Mouse (Mus musculus) heart, adult 2 months (tissue): ENCODE data around the gene Lrrfip1. TPM values are rescaled to one million over a fixed set of nuclear protein-coding genes. Genes with fewer than 3 reads are reported as not detected.
A peak's percentile ranks its signal among the peaks of the same experiment; 100 is the strongest.

Experiments used
- DNase-seq, 2 experiments: peaks; one replicate each; pipeline ENCODE4 v3.0.0; 2021
- H3K27ac ChIP-seq: fragments of 200-600 bp; 2 replicates; pipeline ENCODE4 v1.8.1; 2022
- H3K27me3 ChIP-seq: fragments of 200-500 bp; 2 replicates; pipeline ENCODE4 v1.6.1; 2012; ENCODE audit warnings: mild to moderate bottlenecking, low read length, inconsistent platforms, mixed read lengths; ENCODE audit not compliant: control insufficient read depth, insufficient read depth
- H3K36me3 ChIP-seq: fragments of 200-500 bp; 2 replicates; pipeline ENCODE4 v1.6.1; 2012; ENCODE audit warnings: low read length, inconsistent platforms; ENCODE audit not compliant: control insufficient read depth, insufficient read depth
- H3K4me1 ChIP-seq: fragments of 200-500 bp; 2 replicates; pipeline ENCODE4 v1.6.1; 2011; ENCODE audit warnings: low read length; ENCODE audit not compliant: control insufficient read depth, insufficient read depth
- H3K4me3 ChIP-seq: fragments of 200-600 bp; 2 replicates; pipeline ENCODE4 v1.8.1; 2022
- H3K79me2 ChIP-seq: fragments of 200-500 bp; replicated peaks from 2 replicates; pipeline ENCODE4 v1.6.1; 2012; ENCODE audit warnings: mild to moderate bottlenecking, inconsistent platforms, low read length, moderate library complexity, mixed read lengths; ENCODE audit not compliant: control insufficient read depth, insufficient read depth
- H3K9ac ChIP-seq: fragments of 200-500 bp; 2 replicates; pipeline ENCODE4 v1.6.1; 2012; ENCODE audit warnings: low read depth, mild to moderate bottlenecking, control low read depth, inconsistent platforms, low read length, mixed read lengths
- CTCF ChIP-seq: fragments of 200-600 bp; IDR thresholded peaks from 2 replicates; pipeline ENCODE4 v1.8.1; 2022; ENCODE audit warnings: antibody characterized with exemption, mild to moderate bottlenecking, moderate library complexity
- EP300 ChIP-seq: fragments of 200-500 bp; IDR thresholded peaks from 2 replicates; pipeline ENCODE4 v1.6.1; 2011; ENCODE audit warnings: low read depth, low read length, control low read depth; ENCODE audit not compliant: insufficient read depth
- POLR2A ChIP-seq: fragments of 200-500 bp; IDR thresholded peaks from 2 replicates; pipeline ENCODE4 v1.6.1; 2011; ENCODE audit warnings: mild to moderate bottlenecking, low read depth, low read length, control low read depth; ENCODE audit not compliant: insufficient read depth
- WGBS: fragments of 180-500 bp; shearing (Covaris S2); methylation state at CpG from one replicate; pipeline ENCODE4 v1.1.7; 2018; 5-methylcytosine and 5-hydroxymethylcytosine counted together
- intact Hi-C: fragments of 180-260 bp; cut with DNase I; formaldehyde crosslinking; loops from one replicate; pipeline ENCODE4 v1.15.1; 2025
- polyA plus RNA-seq: library from polyadenylated mRNA; depleted of rRNA; stranded (reverse); fragments of >200 nt; gene quantifications from 2 replicates; pipeline ENCODE4 v1.2.3, GENCODE M21; 2012
- total RNA-seq, 2 experiments: library from RNA; stranded (reverse); gene quantifications; 2 replicates each; pipeline ENCODE4 v1.2.3; 2021

Lrrfip1 gene
- total and polyA plus RNA-seq, 3 experiments: 32.9 to 75.5 (median 63.5) TPM

DNA sequence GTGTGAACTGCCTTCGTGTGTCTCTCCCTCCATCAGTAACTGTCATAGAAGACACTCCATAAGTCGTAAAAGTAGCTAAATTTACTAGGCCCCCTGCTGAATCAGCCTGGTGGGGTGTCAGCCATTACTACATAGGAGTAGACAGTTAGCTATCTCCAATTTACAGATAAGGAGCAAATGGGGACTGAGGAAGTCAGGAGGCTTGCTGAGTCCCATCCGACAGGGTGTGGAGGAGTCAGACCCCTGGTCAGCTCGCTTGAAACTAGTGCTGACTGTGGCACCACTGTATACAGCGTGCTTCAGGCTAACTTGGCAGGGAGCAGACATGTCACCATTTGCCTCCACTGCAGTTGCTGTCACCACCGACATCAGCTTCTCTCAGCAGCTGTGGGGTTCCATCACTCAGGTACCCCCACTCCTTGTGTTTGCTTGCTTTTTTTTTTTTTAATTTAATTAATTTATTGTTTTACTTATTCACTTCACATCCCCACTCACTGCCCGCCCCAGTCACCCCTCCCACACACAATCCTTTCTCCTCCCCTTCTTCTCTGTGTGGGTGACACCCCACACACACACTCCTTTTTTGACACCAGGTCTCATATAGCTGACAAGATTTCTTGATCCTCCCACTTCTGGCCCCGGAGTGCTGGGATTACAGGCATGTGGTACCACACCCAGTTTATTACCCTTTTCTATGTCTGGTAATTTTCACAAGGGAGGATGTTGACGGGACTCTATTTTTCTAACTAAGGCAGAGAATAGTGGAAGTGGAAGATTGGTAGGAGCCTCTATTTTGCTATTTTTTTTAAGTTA, 61.5 kb downstream of the Lrrfip1 start:
- H3K4me3 ChIP-seq: no peak overlapping the region
- H3K27ac ChIP-seq: peak overlapping the region; percentile 60

GRCm38 (mm10) chr1:91061105-91061504, 62.6 kb downstream of the Lrrfip1 start:
- Histone ChIP-seq H3K27ac (peak overlapping the region; percentile 60), H3K79me2 (peaks cover 3% of the 10 kb centered on the region), H3K9ac (no peak overlapping the region), H3K4me1 (peaks cover 64% of the 10 kb centered on the region), H3K4me3 (no peak overlapping the region), H3K36me3 (peaks cover 20% of the 10 kb centered on the region), H3K27me3 (no peaks in the 10 kb centered on the region)
- 32% methylated on average over 4 of the region's 4 CpGs for WGBS
- intact Hi-C loops: loop anchor here (5.0 kb wide), 1 partner anchor 36 kb away; no protein-coding TSS in a partner anchor
- no peak for TF ChIP-seq CTCF
- TF ChIP-seq POLR2A: no peak
- TF ChIP-seq EP300: no peak
- peak in 1 of 2 experiments; percentile 22 for DNase-seq

More for the DNA sequence above, 61.5 kb downstream of the Lrrfip1 start:
- peak in 1 of 2 experiments; percentile 23 for DNase-seq
- no peaks in the 10 kb centered on the region for H3K27me3 ChIP-seq
- no peak overlapping the region for H3K9ac ChIP-seq
- peaks cover 63% of the 10 kb centered on the region for H3K4me1 ChIP-seq
- WGBS: 46% methylated on average over 9 of the region's 9 CpGs
- H3K79me2 ChIP-seq: peaks cover 3% of the 10 kb centered on the region
- H3K36me3 ChIP-seq: peaks cover 18% of the 10 kb centered on the region
- intact Hi-C loops: loop anchor here (5.0 kb wide), 1 partner anchor 37 kb away; no protein-coding TSS in a partner anchor
- TF ChIP-seq CTCF: no peak
- TF ChIP-seq EP300: no peak
- TF ChIP-seq POLR2A: no peak

DNA sequence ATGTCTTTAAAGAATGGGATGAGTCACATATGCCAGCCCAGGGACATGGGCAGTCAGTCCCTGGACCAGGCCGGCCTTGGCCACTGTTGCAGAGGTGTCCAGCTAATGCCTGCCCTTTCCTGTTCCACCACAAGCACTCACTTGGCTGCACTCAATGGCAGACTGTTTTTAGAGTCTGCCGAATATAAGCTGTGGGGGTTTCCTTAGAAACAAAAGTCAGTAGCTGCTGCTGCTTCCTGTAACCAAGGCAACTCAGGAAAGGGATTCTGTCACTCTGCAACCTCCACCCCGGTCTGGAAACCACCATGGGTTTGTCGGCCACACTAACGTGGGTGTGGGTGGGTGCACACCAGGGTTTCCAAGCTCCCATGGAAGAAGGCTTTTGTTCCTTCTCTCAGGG, 63.8 kb downstream of the Lrrfip1 start:
- intact Hi-C loops: loop anchor here (5.0 kb wide), 1 partner anchor 35 kb away; no protein-coding TSS in a partner anchor
- H3K9ac ChIP-seq: no peak overlapping the region
- WGBS: 3% methylated on average over 5 of the region's 5 CpGs
- TF ChIP-seq EP300 (0 out of 2 replicates have a peak, but pooled peaks have one; percentile 57), CTCF (peak; percentile 34; the same call in 1 of the 2 replicates), POLR2A (peak; percentile 30; the same call in 1 of the 2 replicates)
- H3K27ac ChIP-seq: peak overlapping the region; percentile 60
- no peaks in the 10 kb centered on the region for H3K27me3 ChIP-seq
- H3K4me3 ChIP-seq: no peak overlapping the region
- peaks cover 55% of the 10 kb centered on the region for H3K4me1 ChIP-seq
- peaks cover 3% of the 10 kb centered on the region for H3K79me2 ChIP-seq
- peak; percentile 58 to 72 for DNase-seq
- H3K36me3 ChIP-seq: peaks cover 20% of the 10 kb centered on the region

DNA sequence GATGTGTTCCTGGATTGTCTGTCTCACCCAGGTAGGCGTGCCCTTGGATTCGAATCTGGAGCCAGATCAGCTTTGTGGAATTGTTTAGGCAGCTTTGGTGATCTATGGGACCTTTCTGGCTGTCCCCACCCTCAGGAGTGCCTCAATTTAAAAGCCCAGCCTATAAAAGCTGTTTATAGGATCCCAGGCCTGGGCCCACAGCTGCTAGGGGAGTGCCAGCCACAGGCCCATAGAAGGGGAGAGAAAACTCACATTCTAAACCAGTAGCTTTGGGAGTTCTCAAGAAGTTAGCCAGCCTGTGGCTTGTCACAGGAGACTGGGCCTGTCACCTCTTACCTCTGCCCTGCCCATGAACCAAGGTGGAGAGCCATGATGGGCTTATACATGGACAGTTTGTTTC, 65.5 kb downstream of the Lrrfip1 start:
- H3K36me3 ChIP-seq: peaks cover 17% of the 10 kb centered on the region
- H3K79me2 ChIP-seq: peaks cover 4% of the 10 kb centered on the region
- 82% methylated on average over 2 of the region's 2 CpGs for whole genome bisulfite sequencing
- DNase-seq: peak in 1 of 2 experiments; percentile 25
- H3K4me3 ChIP-seq: no peak overlapping the region
- H3K27me3 ChIP-seq: no peaks in the 10 kb centered on the region
- H3K27ac ChIP-seq: peak overlapping the region; percentile 66
- H3K9ac ChIP-seq: no peak overlapping the region
- no peak for TF ChIP-seq EP300
- TF ChIP-seq CTCF: no peak
- TF ChIP-seq POLR2A: no peak
- peaks cover 52% of the 10 kb centered on the region for H3K4me1 ChIP-seq
- intact Hi-C loops: loop anchor here (5.0 kb wide), 1 partner anchor 33 kb away; no protein-coding TSS in a partner anchor

DNA sequence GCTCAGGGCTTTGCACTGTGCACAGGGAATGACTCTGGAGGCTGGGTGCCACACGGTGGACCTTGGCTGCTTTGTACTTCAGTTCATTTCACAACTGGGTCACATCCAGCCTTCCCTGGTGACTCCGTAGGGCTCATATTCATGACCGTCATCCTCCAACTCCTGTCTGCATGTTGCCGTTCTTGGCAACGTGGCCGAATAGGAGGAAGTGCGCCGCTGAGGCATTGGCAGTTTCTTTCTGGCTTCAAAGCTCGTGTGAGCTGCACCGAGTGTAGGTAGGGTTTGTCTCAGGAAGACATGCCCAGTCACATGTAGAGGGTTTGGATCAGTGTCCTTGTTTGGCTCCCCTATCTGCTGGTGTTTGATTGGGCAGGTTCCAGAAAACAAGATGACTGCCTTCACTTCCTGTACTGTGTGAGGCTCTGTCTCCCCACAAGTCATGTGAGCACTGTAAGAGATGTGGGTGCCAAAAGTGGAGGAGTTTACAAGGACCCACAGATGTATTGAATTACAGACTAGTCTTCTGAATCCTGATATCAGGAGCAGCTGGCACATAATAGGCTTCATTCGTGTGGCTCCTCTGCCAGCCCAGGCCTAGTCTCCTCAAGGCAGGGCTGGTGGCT, 66.5 kb downstream of the Lrrfip1 start:
- peaks cover 3% of the 10 kb centered on the region for H3K79me2 ChIP-seq
- peak; percentile 52 to 72 for DNase-seq
- intact Hi-C loops: loop anchor here (5.0 kb wide), 1 partner anchor 32 kb away; no protein-coding TSS in a partner anchor
- TF ChIP-seq CTCF (no peak), POLR2A (no peak), EP300 (peak; percentile 74; the same call in 1 of the 2 replicates)
- H3K9ac ChIP-seq: no peak overlapping the region
- 10% methylated on average over 11 of the region's 11 CpGs for WGBS
- peak overlapping the region; percentile 66 for H3K27ac ChIP-seq
- H3K27me3 ChIP-seq: no peaks in the 10 kb centered on the region
- peaks cover 48% of the 10 kb centered on the region for H3K4me1 ChIP-seq
- no peak overlapping the region for H3K4me3 ChIP-seq
- peaks cover 17% of the 10 kb centered on the region for H3K36me3 ChIP-seq
